Mouse (Mus musculus) cortical plate, adult 2 months (tissue): ENCODE data around the gene Pbxip1. TPM values are rescaled to one million over a fixed set of nuclear protein-coding genes. Genes with fewer than 3 reads are reported as not detected.
A peak's percentile ranks its signal among the peaks of the same experiment; 100 is the strongest.

ENCODE experiments used
- H3K27ac ChIP-seq: fragments of 200-500 bp; 2 replicates; pipeline ENCODE4 v1.5.1; 2012; ENCODE audit warnings: low read length, control low read depth, inconsistent platforms; ENCODE audit not compliant: insufficient read depth
- H3K4me1 ChIP-seq: fragments of 200-500 bp; 2 replicates; pipeline ENCODE4 v1.6.1; 2011; ENCODE audit warnings: low read length; ENCODE audit not compliant: control insufficient read depth, insufficient read depth
- H3K4me3 ChIP-seq: fragments of 200-500 bp; 2 replicates; pipeline ENCODE4 v1.5.1; 2011; ENCODE audit warnings: mild to moderate bottlenecking, low read length, control low read depth; ENCODE audit not compliant: insufficient read depth
- CTCF ChIP-seq: fragments of 200-500 bp; IDR thresholded peaks from 2 replicates; pipeline ENCODE4 v1.5.1; 2011; ENCODE audit warnings: mild to moderate bottlenecking, control low read depth, low read length; ENCODE audit not compliant: insufficient read depth; ENCODE audit errors: extremely low read depth
- POLR2A ChIP-seq: fragments of 200-500 bp; IDR thresholded peaks from 2 replicates; pipeline ENCODE4 v1.6.1; 2011; ENCODE audit warnings: mild to moderate bottlenecking, low read length, control low read depth; ENCODE audit not compliant: insufficient read depth; ENCODE audit errors: extremely low read depth
- polyA plus RNA-seq: library from polyadenylated mRNA; depleted of rRNA; stranded (reverse); fragments of >200 nt; gene quantifications from 2 replicates; pipeline ENCODE4 v1.2.3, GENCODE M21; 2012

The Pbxip1 gene
- polyA plus RNA-seq, 1 experiment: 38.0 TPM

DNA sequence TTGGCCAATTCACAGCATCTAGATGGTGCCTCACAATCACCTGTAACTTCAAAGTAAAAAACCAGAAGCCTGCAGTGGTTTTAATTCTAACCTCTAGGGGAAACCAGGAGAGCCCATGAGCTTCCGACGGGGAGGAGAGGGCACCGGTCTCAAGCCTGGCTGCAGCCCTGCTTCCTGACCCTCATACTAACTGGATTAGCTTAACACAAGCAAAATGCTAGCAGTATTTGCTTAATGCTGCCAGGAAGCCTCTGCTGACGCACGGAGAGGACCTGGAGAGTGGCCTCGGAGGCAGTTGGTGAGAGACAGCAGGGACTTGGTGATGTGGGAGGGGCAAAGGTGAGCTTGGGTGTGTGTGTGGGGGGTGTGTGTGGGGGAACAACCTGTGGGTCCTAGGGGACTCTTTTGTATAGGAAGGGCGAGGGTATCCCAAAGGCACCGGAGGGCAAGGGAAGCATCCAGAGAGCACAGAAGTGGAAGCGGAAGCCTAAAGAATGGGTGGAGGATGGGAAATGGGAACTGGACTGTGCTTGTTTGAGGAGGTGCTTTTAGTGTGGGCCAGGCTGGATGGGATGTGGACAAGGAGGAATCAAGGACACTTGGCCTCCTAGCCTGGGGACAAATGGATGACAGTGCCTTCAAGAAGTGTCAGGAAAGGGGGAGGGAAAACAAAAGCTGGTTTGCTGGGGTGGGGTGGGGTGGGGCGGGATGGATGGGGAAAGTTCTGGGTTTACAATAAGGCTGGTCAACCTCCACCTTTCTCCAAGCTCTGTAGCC, 18.1 kb downstream of the Pbxip1 start, which contains the start of gene Pmvk:
Pmvk (plus strand) TSS at position 141 of the 777 bp plus-strand sequence.
- TF ChIP-seq POLR2A: no peak
- TF ChIP-seq CTCF: no peak

DNA sequence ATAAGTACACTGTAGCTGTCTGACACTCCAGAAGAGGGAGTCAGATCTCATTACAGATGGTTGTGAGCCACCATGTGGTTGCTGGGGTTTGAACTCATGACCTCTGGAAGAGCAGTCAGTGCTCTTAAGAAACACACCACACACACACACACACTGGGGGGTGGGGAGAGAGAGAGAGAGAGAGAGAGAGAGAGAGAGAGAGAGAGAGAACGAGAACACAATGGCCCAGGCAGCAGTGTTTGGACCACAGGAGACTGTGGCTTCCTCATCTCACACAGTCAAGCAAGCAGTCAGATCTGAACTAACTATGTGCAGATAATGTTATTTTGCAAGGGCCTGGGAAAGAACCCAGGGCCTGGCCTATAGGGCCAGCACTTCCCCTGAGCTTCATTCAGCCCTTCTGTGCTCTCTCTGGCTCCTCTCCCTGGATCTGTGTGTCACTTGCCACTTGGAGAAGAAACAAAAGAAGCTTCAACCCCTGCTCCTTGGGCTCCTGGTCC, 19.3 kb downstream of the Pbxip1 start:
- no peaks in the 10 kb centered on the region; the same call in 1 of the 2 replicates for H3K4me1 ChIP-seq
- TF ChIP-seq POLR2A: no peak
- no peak for TF ChIP-seq CTCF
- H3K4me3 ChIP-seq: no peak overlapping the region
- H3K27ac ChIP-seq: no peak overlapping the region

More for the DNA sequence above, 18.1 kb downstream of the Pbxip1 start, which contains the start of gene Pmvk:
- H3K4me3 ChIP-seq: no peak within 1 kb of the TSS
- H3K4me1 ChIP-seq: no peaks in the 10 kb centered on the region; the same call in 1 of the 2 replicates
- no peak within 1 kb of the TSS for H3K27ac ChIP-seq

DNA sequence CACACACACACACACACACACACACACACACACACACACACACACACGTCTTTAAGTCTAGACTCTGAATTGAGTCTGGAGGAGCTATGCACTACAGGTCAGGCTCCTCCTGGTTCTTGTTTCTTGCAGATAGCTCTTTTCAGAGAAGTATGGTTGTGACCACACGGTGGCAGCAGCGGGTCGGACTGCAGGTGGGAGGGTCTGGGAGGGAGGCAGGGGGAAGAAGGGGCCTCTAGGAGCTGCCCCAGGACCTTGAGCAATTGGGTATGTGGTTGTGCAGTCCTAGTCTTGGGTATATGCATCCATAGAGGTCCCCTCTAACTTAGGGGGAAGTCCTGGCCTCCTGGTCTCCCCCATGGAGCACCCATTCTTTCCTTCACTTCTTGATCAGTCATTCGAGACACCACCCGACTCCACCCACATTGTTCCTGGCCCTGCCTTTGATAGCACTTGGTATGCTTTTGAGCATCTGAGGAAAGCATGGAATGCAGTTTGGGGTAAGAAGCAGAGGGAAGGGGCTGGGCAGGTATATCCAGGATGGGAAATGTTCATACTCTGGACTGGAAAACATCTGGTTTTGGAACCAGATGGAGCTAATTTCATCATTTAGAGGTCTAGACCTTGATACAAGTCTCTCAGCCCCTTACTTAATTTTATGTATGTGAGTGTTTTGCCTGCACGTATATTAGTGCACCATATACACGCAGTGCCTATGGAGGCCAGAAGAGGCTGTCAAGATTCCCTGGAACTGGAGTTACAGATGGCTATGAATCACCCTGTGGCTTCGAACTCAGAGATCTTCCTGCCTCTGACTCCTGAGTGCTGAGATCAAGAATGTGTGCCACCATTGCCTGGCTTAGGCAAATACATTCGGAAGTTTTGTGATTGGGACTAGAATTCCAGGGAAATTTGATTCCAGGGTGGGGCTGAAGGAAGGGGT, 20.5 kb downstream of the Pbxip1 start:
- Histone ChIP-seq H3K27ac (no peak overlapping the region), H3K4me3 (no peak overlapping the region), H3K4me1 (no peaks in the 10 kb centered on the region)
- no peak for TF ChIP-seq POLR2A
- TF ChIP-seq CTCF: peak; percentile 61

DNA sequence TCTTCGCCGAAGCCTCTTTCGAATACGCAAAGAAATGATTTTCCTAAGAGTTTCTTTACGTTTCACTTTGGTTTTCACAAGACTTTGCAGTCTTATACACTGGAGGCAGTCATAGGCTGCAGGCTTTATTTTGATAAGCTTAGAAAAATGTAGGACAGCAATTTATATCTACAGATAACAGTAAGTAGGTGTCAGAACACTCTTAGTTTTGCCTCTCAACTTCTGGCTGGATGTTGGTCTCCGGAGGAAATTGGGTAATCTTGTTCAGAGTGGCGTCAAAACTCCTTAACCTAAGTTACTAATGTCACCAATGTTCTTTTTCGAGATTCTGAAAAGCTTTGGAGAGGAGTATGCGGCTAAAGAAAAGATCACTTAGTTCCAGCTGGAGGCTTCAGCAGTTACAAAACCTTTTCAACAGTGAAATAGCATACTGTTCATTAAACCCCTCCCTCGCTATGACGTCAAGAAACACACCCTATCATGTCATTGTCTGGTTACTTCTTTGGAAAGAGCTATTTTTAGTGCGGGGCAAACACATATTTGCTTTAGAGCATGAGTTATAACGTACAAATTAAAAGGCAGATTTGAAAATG, 22.0 kb downstream of the Pbxip1 start:
- H3K27ac ChIP-seq: no peak overlapping the region
- peak overlapping the region; percentile 48; the same call in 1 of the 2 replicates for H3K4me3 ChIP-seq
- TF ChIP-seq CTCF (no peak), POLR2A (no peak)
- no peaks in the 10 kb centered on the region for H3K4me1 ChIP-seq

DNA sequence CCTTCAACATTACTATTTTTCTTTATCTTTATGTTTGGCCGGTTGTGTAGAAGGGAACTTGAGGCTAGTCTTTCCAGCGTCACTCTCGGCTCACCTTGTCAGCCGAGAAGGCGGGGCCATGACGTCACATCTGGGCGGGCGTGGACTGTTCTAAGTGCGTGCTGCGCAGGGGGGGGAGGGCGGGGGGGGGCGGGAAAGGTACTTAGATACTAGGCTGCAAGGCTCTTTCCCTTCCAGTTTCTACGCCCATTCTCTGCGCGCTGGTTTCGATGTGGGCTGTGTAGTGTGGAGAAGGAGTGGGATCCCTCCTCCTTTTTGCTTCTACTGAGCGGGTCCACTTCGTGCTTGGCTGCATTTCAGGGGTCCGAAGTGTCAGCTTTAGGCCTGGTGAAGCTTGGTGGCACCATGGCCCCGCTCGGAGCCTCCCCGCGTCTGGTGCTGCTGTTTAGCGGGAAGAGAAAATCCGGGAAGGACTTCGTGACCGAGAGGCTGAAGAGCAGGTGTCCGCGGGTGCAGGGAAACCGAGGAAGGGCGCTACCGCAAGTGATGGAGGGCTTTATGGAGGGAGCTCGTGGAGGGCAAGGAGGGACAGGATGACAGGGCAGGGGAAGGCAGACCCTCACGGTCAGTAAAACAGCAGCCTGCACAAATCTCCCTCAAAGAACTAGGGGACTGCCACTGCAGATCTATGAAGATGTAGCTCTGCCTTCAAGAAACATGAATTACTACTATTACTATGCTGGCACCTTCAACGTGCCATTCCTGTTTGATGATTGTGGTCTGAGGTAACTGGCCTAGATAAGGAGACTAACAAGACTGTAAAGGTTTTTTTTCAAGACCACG, 22.7 kb downstream of the Pbxip1 start:
- Histone ChIP-seq H3K4me3 (peak overlapping the region; percentile 48), H3K27ac (no peak overlapping the region; the same call in 1 of the 2 replicates), H3K4me1 (no peaks in the 10 kb centered on the region)
- no peak for TF ChIP-seq CTCF
- peak; percentile 85 for TF ChIP-seq POLR2A

DNA sequence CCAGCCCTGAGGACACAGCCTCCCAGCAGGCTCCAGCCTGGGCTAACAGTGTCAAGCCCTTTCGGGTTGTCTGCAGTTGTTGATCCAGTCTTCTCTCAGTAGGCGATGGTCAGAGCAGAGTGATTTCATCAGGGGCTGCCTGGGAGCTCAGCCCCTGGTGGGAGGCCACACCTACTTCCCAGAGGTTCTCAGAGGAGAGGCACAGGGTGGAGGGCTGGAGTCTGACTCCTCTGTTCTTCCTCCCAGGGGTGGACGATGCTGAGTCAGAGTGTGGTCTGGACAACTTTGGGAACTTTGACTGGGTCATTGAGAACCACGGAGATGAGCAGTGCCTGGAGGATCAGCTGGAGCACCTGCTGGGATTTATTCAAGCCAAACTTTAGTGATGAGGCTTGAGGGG, 31.8 kb downstream of the Pbxip1 start:
- TF ChIP-seq POLR2A (no peak), CTCF (no peak)
- Histone ChIP-seq H3K4me1 (no peaks in the 10 kb centered on the region), H3K4me3 (no peak overlapping the region), H3K27ac (no peak overlapping the region)

DNA sequence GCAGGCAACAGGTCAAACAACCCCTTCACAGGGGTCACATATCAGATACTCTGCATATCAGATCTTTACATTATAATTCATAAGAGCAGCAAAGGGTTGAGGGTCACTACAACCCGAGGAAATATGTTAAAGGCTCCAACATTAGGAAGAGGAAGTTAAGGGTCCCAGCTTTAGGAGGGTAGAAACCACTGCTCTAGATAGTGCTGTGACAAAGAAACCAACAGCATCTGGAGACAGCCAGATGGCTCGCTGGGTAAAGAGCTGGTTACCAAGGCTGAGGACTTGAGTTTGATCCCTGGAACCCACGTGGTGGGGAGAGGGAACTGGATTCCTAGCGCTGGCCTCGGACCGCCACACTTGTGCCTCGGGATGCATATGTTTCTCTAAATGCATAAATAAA, 35.8 kb downstream of the Pbxip1 start:
- H3K27ac ChIP-seq: no peak overlapping the region
- TF ChIP-seq POLR2A (no peak), CTCF (no peak)
- no peak overlapping the region for H3K4me3 ChIP-seq
- H3K4me1 ChIP-seq: no peaks in the 10 kb centered on the region

DNA sequence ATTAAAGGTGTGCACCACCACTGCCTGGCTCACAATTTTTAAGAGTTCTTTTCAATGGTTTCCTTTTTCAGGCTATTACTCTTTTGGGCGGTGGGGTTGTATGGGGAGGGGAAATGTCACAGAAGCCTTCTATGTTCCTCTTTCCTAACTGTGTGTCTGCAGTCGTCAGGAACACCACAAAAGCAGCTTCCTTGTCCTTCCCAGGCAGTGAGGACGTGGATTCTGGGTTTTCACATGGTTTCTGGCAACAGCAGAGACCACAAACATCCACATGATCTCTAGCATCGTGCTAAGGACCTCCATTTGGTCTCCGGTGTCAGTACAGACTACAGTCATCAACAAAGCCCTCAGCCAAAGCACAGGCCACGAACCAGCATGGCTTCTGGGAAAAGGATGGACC, 37.3 kb downstream of the Pbxip1 start:
- Histone ChIP-seq H3K4me1 (no peaks in the 10 kb centered on the region), H3K4me3 (no peak overlapping the region), H3K27ac (no peak overlapping the region)
- TF ChIP-seq POLR2A (no peak), CTCF (no peak)

DNA sequence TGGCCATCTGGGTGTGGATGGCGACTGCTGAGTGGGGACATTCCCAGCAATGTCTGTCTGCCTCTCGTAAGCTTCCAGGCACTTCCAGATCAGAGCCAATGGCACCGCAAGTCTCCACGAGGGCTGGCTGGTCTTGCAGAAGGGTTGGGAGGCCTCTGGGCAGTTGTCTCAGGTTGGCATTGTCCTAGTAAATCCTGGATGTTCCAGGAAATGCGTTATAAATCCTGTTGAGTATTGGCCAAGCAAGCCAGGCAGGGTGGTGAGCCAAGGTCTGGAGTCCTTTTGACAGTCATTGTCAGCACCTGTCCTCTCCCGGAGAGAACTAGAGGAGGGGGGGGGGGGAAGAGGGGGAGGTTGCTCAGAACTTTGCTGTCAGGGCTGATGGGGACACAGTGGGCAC, 42.5 kb downstream of the Pbxip1 start:
- TF ChIP-seq POLR2A: no peak
- no peak for TF ChIP-seq CTCF
- Histone ChIP-seq H3K4me1 (no peaks in the 10 kb centered on the region), H3K27ac (no peak overlapping the region), H3K4me3 (no peak overlapping the region)
